Mouse (Mus musculus): ENCODE measurements around the gene Atp2c1.

GRCm38 (mm10) chr9:105554439-105554807 lies 27.3 kb upstream of the Atp2c1 start:
- TF ChIP-seq CTCF (IDR thresholded peaks at IDR 0.05) (no peak), POLR2A (IDR thresholded peaks at IDR 0.05; ENCODE audit: insufficient read depth, low read depth, low read length) (no peak), EP300 (IDR thresholded peaks at IDR 0.05; ENCODE audit: insufficient read depth, low read depth, low read length) (no peak)

Measured in heart, adult 2 months (tissue).